Comparison of ENCODE assay signal across 9 mouse cellular contexts in the genomic region with DNA sequence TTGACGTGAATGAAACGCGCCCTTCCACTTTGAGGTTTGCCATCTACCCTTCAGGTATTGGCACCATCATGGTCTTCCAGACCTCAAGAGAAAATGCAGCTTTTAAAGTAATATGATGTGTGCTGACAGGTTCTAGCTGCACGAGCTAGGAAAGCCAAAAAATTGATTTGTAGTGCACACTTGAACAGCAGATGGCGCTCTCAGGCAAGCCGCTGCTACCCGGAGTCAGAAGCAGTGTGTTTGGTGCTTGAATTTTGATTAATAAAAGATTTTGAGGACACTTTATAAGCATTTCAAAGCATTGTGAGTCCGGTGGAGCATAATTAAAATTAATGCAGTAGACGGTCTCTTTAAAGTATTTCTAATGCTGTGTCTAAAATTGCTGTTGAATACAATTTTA. TPM values are rescaled to one million over a fixed set of nuclear protein-coding genes. Genes with fewer than 3 reads are reported as not detected.
A peak's percentile ranks its signal among the peaks of the same experiment; 100 is the strongest.
DNase-seq lines count a peak whose midpoint lies in the region; ATAC-seq and TF ChIP-seq lines count a peak whose summit lies in the region.
"Had no signal": no experiment of that assay in that cellular context is flagged by ENCODE, and none has a peak within 500 bp of the region (broad histone marks: within the 10 kb centered on the region; RNA-seq: fewer than 3 reads in every experiment).

No protein-coding gene starts in this region.

- intact Hi-C loops in heart, adult 2 months (cut with DNase I), result loop anchor here (5.0 kb wide), 1 partner anchor 1850 kb away; no protein-coding TSS in a partner anchor
- intact Hi-C loops in gastrocnemius, postnatal 14 days (cut with DNase I; ENCODE audit: low total_unique reads), result no loop called here

- TF ChIP-seq POLR2A in heart, adult 2 months (IDR thresholded peaks at IDR 0.05; ENCODE audit: insufficient read depth, low read depth, low read length), result no peak

- no peak overlapping the region for H3K4me2 ChIP-seq in heart, embryonic 11.5 days
- H3K4me2 ChIP-seq: stomach, embryonic 15.5 days had no signal

- no peaks in the 10 kb centered on the region for H3K36me3 ChIP-seq in heart, adult 2 months (ENCODE audit: control insufficient read depth, insufficient read depth, low read length)
- peaks cover 6% of the 10 kb centered on the region; the same call in 1 of the 2 replicates for H3K36me3 ChIP-seq in heart, embryonic 11.5 days (ENCODE audit: control insufficient read depth, insufficient read depth, low read length)

- no peak overlapping the region for H3K27ac ChIP-seq in heart, adult 2 months
- no peak overlapping the region for H3K27ac ChIP-seq in heart, embryonic 11.5 days (ENCODE audit: low read depth, low read length)
- H3K27ac ChIP-seq: stomach, embryonic 15.5 days had no signal

- H3K9me3 ChIP-seq in heart, embryonic 11.5 days (replicated peaks; ENCODE audit: control insufficient read depth, low read length), result no peaks in the 10 kb centered on the region
- H3K9me3 ChIP-seq: stomach, embryonic 15.5 days had no signal

- peak; percentile 36 to 65 for DNase-seq in heart, adult 2 months
- peak; percentile 52 for DNase-seq in R1 (ENCODE audit: low read depth, low spot score)
- peak; percentile 79 to 87 for DNase-seq in cerebellum, postnatal 25 days
- peak; percentile 43 for DNase-seq in gastrocnemius, postnatal 14 days
- DNase-seq in layer of hippocampus, postnatal 10 days (ENCODE audit: low spot score in 2 of 2), result peak; percentile 85 to 87
- DNase-seq in right cerebral cortex, postnatal 36 days (ENCODE audit: low spot score in 2 of 2), result peak; percentile 56 to 58

- no peak overlapping the region for H3K9ac ChIP-seq in heart, adult 2 months (ENCODE audit: low read depth, low read length)
- H3K9ac ChIP-seq in heart, embryonic 11.5 days (ENCODE audit: low read depth, low read length), result no peak overlapping the region
- H3K9ac ChIP-seq: stomach, embryonic 15.5 days had no signal

- no peak for ATAC-seq in heart, embryonic 11.5 days (replicated peaks; ENCODE audit: insufficient number of reproducible peaks, low FRiP score, low TSS enrichment)
- peak; percentile 76 for ATAC-seq in megakaryocyte-erythroid progenitor cell, adult 5-6 weeks (replicated peaks; ENCODE audit: low FRiP score, low TSS enrichment, poor library complexity, severe bottlenecking)

- H3K4me1 ChIP-seq in heart, adult 2 months (ENCODE audit: control insufficient read depth, insufficient read depth, low read length), result no peaks in the 10 kb centered on the region
- no peaks in the 10 kb centered on the region for H3K4me1 ChIP-seq in heart, embryonic 11.5 days (ENCODE audit: control insufficient read depth, insufficient read depth, low read length)

- 4% methylated on average over 9 of the region's 9 CpGs for WGBS in heart, adult 2 months
- 7% methylated on average over 9 of the region's 9 CpGs for WGBS in heart, embryonic 11.5 days (ENCODE audit: insufficient replicate concordance)

- H3K79me2 ChIP-seq in heart, adult 2 months (replicated peaks; ENCODE audit: control insufficient read depth, insufficient read depth, low read length), result no peaks in the 10 kb centered on the region

- H3K4me3 ChIP-seq in heart, adult 2 months, result no peak overlapping the region
- no peak overlapping the region for H3K4me3 ChIP-seq in heart, embryonic 11.5 days (ENCODE audit: low read depth, low read length)
- H3K4me3 ChIP-seq: stomach, embryonic 15.5 days had no signal

- TF ChIP-seq EP300 in heart, adult 2 months (IDR thresholded peaks at IDR 0.05; ENCODE audit: insufficient read depth, low read depth, low read length), result no peak

- TF ChIP-seq CTCF in heart, adult 2 months (IDR thresholded peaks at IDR 0.05), result peak; percentile 96

- H3K27me3 ChIP-seq in heart, adult 2 months (ENCODE audit: control insufficient read depth, insufficient read depth, low read length), result no peaks in the 10 kb centered on the region
- H3K27me3 ChIP-seq in heart, embryonic 11.5 days (ENCODE audit: control insufficient read depth, insufficient read depth, low read length), result no peaks in the 10 kb centered on the region
- H3K27me3 ChIP-seq: stomach, embryonic 15.5 days had no signal

RNA-seq across cellular contexts. Expression of a gene that starts 16.4 kb away (rescaled TPM):
- total RNA-seq in heart, adult 2 months (2021), result not detected
- 0.14 and 0.23 TPM in 2 replicates for polyA plus RNA-seq in heart, adult 2 months (2012; rRNA removed)
- polyA plus RNA-seq in heart, embryonic 11.5 days (2014; fragmentation: Nextera tagmentation; extraction: Ambion mirVana), result 0.21 and 0.41 TPM in 2 replicates
- total RNA-seq in gastrocnemius, postnatal 14 days (2021), result not detected
- under 1 TPM in 1 of 2 experiments, not detected in 1; 0.75 TPM for total RNA-seq in layer of hippocampus, postnatal 10 days (2021)
- total RNA-seq in megakaryocyte-erythroid progenitor cell, adult 5-6 weeks (2014; fragmentation: Nextera tagmentation), result not detected in 2 replicates
- not detected in 2 replicates for total RNA-seq in megakaryocyte-erythroid progenitor cell, adult 5-6 weeks (2017)

RNA-seq across cellular contexts. Expression of a gene that starts 54.5 kb away (rescaled TPM):
- 10 to 100 TPM; 18.9 to 21.8 TPM for total RNA-seq in heart, adult 2 months (2021)
- polyA plus RNA-seq in heart, adult 2 months (2012; rRNA removed), result 9.4 and 16.8 TPM in 2 replicates
- 6.9 and 11.1 TPM in 2 replicates for polyA plus RNA-seq in heart, embryonic 11.5 days (2014; fragmentation: Nextera tagmentation; extraction: Ambion mirVana)
- total RNA-seq in gastrocnemius, postnatal 14 days (2021), result 10 to 100 TPM; 18.5 to 18.9 TPM
- total RNA-seq in layer of hippocampus, postnatal 10 days (2021), result 10 to 100 TPM; 10.1 to 12.7 TPM
- 1.2 TPM in 1 of 2 replicates, not detected in the other for total RNA-seq in megakaryocyte-erythroid progenitor cell, adult 5-6 weeks (2014; fragmentation: Nextera tagmentation)
- not detected in 2 replicates for total RNA-seq in megakaryocyte-erythroid progenitor cell, adult 5-6 weeks (2017)

Comparison
In these comparisons a context has a peak if more than half of its experiments do, and no peak if none do; other contexts are left out.
1. RNA of a gene that starts 54.5 kb away (total RNA-seq): 18.9 to 21.8 TPM in heart, adult 2 months, 18.5 to 18.9 TPM in gastrocnemius, postnatal 14 days and 10.1 to 12.7 TPM in layer of hippocampus, postnatal 10 days; 1.2 TPM in megakaryocyte-erythroid progenitor cell, adult 5-6 weeks; every median in the first group is over 4 times any median in the second.
2. Peak in every context shown above with its lines, with median percentiles within 50 percentile points of each other: DNase-seq.